Mouse (Mus musculus): ENCODE data around the gene Snca. TPM values are rescaled to one million over a fixed set of nuclear protein-coding genes. Genes with fewer than 3 reads are reported as not detected.
"Not testable (repeated sequence)": the region's sequence is repeated elsewhere in the genome, so short reads cannot be mapped to it uniquely, and the experiment has no call there.

Gene Snca
- polyA plus RNA-seq, 1 experiment: 386 TPM

DNA sequence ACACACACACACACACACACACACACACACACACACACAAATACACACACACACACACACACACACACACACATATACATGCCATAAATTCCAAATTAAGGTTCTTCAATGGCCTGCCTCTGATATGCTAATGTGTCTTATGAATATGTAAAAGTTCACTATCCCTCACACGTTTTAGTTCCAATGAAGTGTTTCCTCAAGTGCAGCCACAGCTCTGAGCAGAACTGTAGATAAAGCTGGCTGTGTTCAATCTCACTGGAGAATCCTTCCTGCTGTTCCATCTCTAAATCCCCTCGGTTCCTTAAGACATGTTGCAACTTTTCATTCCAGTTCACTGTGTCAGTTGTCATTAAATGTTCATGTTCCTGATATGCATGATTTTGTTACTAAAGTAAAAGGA is 98.5 kb downstream of the Snca start:
- TF ChIP-seq POLR2A (IDR thresholded peaks at IDR 0.05; ENCODE audit: extremely low read depth, insufficient read depth, low read length): no peak
- TF ChIP-seq CTCF (IDR thresholded peaks at IDR 0.05; ENCODE audit: extremely low read depth, insufficient read depth, low read length): no peak
- Histone ChIP-seq H3K4me1 (ENCODE audit: control insufficient read depth, insufficient read depth, low read length) (no peaks in the 10 kb centered on the region; the same call in 1 of the 2 replicates), H3K4me3 (ENCODE audit: insufficient read depth, low read length) (no peak overlapping the region), H3K27ac (ENCODE audit: insufficient read depth, low read length) (no peak overlapping the region)

GRCm38 (mm10) chr6:60724110-60724829 is 105.4 kb downstream of the Snca start:
- H3K4me3 ChIP-seq (ENCODE audit: insufficient read depth, low read length): no peak overlapping the region
- H3K27ac ChIP-seq (ENCODE audit: insufficient read depth, low read length): no peak overlapping the region
- TF ChIP-seq POLR2A (IDR thresholded peaks at IDR 0.05; ENCODE audit: extremely low read depth, insufficient read depth, low read length) (no peak), CTCF (IDR thresholded peaks at IDR 0.05; ENCODE audit: extremely low read depth, insufficient read depth, low read length) (no peak)
- no peaks in the 10 kb centered on the region for H3K4me1 ChIP-seq (ENCODE audit: control insufficient read depth, insufficient read depth, low read length)

GRCm38 (mm10) chr6:60717566-60717965 is 112.1 kb downstream of the Snca start:
- H3K4me1 ChIP-seq (ENCODE audit: control insufficient read depth, insufficient read depth, low read length): no peaks in the 10 kb centered on the region
- no peak overlapping the region for H3K27ac ChIP-seq (ENCODE audit: insufficient read depth, low read length)
- TF ChIP-seq POLR2A (IDR thresholded peaks at IDR 0.05; ENCODE audit: extremely low read depth, insufficient read depth, low read length) (no peak), CTCF (IDR thresholded peaks at IDR 0.05; ENCODE audit: extremely low read depth, insufficient read depth, low read length) (no peak)
- H3K4me3 ChIP-seq (ENCODE audit: insufficient read depth, low read length): no peak overlapping the region

DNA sequence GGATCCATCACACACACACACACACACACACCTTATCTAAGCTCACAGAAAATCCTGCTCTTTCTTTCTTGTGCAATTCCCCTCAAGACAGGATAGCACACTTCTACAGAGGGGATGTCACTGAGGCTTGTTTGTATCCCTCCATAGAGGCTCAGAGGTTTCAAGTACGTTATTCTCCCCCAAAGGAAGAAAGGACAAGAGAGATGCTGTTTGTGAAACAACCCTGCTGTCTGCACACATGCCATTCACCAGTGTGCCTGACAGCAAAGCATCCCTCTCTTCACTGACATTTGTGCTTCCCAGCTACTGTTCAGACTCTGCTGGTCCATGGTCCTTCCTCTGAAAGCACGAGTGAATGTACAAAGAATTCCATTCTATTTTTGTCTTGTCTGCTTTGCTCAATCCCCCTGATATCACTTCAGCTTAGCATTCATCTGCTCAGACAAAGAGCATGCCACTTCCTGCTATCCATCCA is 119.6 kb downstream of the Snca start:
- Histone ChIP-seq H3K4me3 (ENCODE audit: insufficient read depth, low read length) (no peak overlapping the region), H3K4me1 (ENCODE audit: control insufficient read depth, insufficient read depth, low read length) (no peaks in the 10 kb centered on the region), H3K27ac (ENCODE audit: insufficient read depth, low read length) (no peak overlapping the region)
- TF ChIP-seq POLR2A (IDR thresholded peaks at IDR 0.05; ENCODE audit: extremely low read depth, insufficient read depth, low read length) (no peak), CTCF (IDR thresholded peaks at IDR 0.05; ENCODE audit: extremely low read depth, insufficient read depth, low read length) (no peak)

GRCm38 (mm10) chr6:60698072-60698471 is 131.6 kb downstream of the Snca start:
- Histone ChIP-seq H3K4me1 (ENCODE audit: control insufficient read depth, insufficient read depth, low read length) (no peaks in the 10 kb centered on the region), H3K4me3 (ENCODE audit: insufficient read depth, low read length) (no peak overlapping the region), H3K27ac (ENCODE audit: insufficient read depth, low read length) (no peak overlapping the region)
- TF ChIP-seq CTCF (IDR thresholded peaks at IDR 0.05; ENCODE audit: extremely low read depth, insufficient read depth, low read length) (no peak), POLR2A (IDR thresholded peaks at IDR 0.05; ENCODE audit: extremely low read depth, insufficient read depth, low read length) (no peak)

- H3K4me3 ChIP-seq (ENCODE audit: insufficient read depth, low read length); H3K27ac ChIP-seq (ENCODE audit: insufficient read depth, low read length); H3K4me1 ChIP-seq (ENCODE audit: control insufficient read depth, insufficient read depth, low read length): not testable (repeated sequence)
These were observed 142.6 kb downstream of the Snca start for GRCm38 (mm10) chr6:60687048-60687447.

DNA sequence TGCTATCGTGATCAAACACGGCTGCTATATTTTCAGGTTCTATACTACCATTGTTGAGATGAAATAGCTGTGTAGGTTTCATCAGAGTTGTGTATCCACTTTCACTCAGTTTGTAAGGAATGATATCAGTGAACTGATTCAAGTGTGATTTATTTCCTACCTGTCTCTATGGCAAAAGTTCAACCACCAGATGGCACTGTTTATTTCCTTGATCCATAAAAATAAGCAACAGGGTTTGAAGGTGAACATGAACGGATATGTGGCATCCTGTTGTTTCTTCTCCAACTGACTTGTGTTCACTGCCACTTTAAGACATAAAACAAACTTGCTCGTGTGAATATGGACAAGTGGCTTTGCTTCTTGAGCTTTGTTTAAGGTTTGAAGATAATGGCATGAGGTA is 147.4 kb downstream of the Snca start:
- Histone ChIP-seq H3K27ac (ENCODE audit: insufficient read depth, low read length) (no peak overlapping the region), H3K4me3 (ENCODE audit: insufficient read depth, low read length) (no peak overlapping the region), H3K4me1 (ENCODE audit: control insufficient read depth, insufficient read depth, low read length) (no peaks in the 10 kb centered on the region)
- TF ChIP-seq POLR2A (IDR thresholded peaks at IDR 0.05; ENCODE audit: extremely low read depth, insufficient read depth, low read length) (no peak), CTCF (IDR thresholded peaks at IDR 0.05; ENCODE audit: extremely low read depth, insufficient read depth, low read length) (0 out of 2 replicates have a peak, but pooled peaks have one; percentile 4)

Other genes starting within 250 kb of the Snca start
- gene Mmrn1, start 95.1 kb upstream of the Snca start, polyA plus RNA-seq (2012; rRNA removed): 0.04 TPM in 1 of 2 replicates, not detected in the other